Mouse (Mus musculus): ENCODE data around the gene Dok5. TPM values are rescaled to one million over a fixed set of nuclear protein-coding genes. Genes with fewer than 3 reads are reported as not detected.

Gene Dok5
- polyA plus RNA-seq, 1 experiment from 2014 or later, result 11.4 TPM

- Histone ChIP-seq H3K27ac (no peak overlapping the region), H3K9me3 (no peaks in the 10 kb centered on the region), H3K4me3 (no peak overlapping the region), H3K9ac (no peak overlapping the region), H3K4me1 (peaks cover 6% of the 10 kb centered on the region; the same call in 1 of the 2 replicates), H3K27me3 (no peaks in the 10 kb centered on the region), H3K36me3 (no peaks in the 10 kb centered on the region), H3K4me2 (no peak overlapping the region)
- no peak for ATAC-seq (ENCODE audit: insufficient number of reproducible peaks, insufficient read depth, low FRiP score, low TSS enrichment, low read depth)
- 77% methylated on average over 11 of the region's 11 CpGs for WGBS
Measured at GRCm38 (mm10) chr2:170724716-170725115, 6.9 kb upstream of the Dok5 start.

- H3K36me3 ChIP-seq, result no peaks in the 10 kb centered on the region
- no peak overlapping the region for H3K27ac ChIP-seq
- no peak overlapping the region for H3K4me2 ChIP-seq
- H3K4me3 ChIP-seq, result no peak overlapping the region
- no peaks in the 10 kb centered on the region for H3K9me3 ChIP-seq
- no peak overlapping the region for H3K9ac ChIP-seq
- H3K4me1 ChIP-seq, result peaks cover 6% of the 10 kb centered on the region; the same call in 1 of the 2 replicates
- 0 out of 2 replicates have a peak, but pooled peaks cover 2% of the 10 kb centered on the region for H3K27me3 ChIP-seq
- 86% methylated on average over 5 of the region's 5 CpGs for WGBS
- no peak for ATAC-seq (ENCODE audit: insufficient number of reproducible peaks, insufficient read depth, low FRiP score, low TSS enrichment, low read depth)
Measured at GRCm38 (mm10) chr2:170725796-170726195, 5.8 kb upstream of the Dok5 start.

GRCm38 (mm10) chr2:170726996-170727710 is 4.5 kb upstream of the Dok5 start:
- Histone ChIP-seq H3K9me3 (no peaks in the 10 kb centered on the region), H3K36me3 (no peaks in the 10 kb centered on the region), H3K27ac (no peak overlapping the region), H3K27me3 (peaks cover 8% of the 10 kb centered on the region; the same call in 1 of the 2 replicates), H3K4me3 (no peak overlapping the region), H3K4me1 (peaks cover 13% of the 10 kb centered on the region), H3K9ac (no peak overlapping the region), H3K4me2 (no peak overlapping the region)
- ATAC-seq (ENCODE audit: insufficient number of reproducible peaks, insufficient read depth, low FRiP score, low TSS enrichment, low read depth), result no peak
- WGBS, result 40% methylated on average over 6 of the region's 6 CpGs

- no peak overlapping the region for H3K4me2 ChIP-seq
- ATAC-seq (ENCODE audit: insufficient number of reproducible peaks, insufficient read depth, low FRiP score, low TSS enrichment, low read depth), result no peak
- 82% methylated on average over 9 of the region's 9 CpGs for WGBS
- peaks cover 18% of the 10 kb centered on the region for H3K4me1 ChIP-seq
- no peak overlapping the region for H3K9ac ChIP-seq
- H3K4me3 ChIP-seq, result no peak overlapping the region
- no peaks in the 10 kb centered on the region for H3K36me3 ChIP-seq
- no peaks in the 10 kb centered on the region for H3K9me3 ChIP-seq
- no peak overlapping the region for H3K27ac ChIP-seq
- peaks cover 15% of the 10 kb centered on the region; the same call in 1 of the 2 replicates for H3K27me3 ChIP-seq
Measured at GRCm38 (mm10) chr2:170728864-170729263, 2.7 kb upstream of the Dok5 start.

GRCm38 (mm10) chr2:170729661-170730060 is 1.9 kb upstream of the Dok5 start:
- 48% methylated on average over 2 of the region's 2 CpGs for WGBS

GRCm38 (mm10) chr2:170730136-170730535 is 1.5 kb upstream of the Dok5 start:
- no peaks in the 10 kb centered on the region for H3K9me3 ChIP-seq
- H3K9ac ChIP-seq, result no peak overlapping the region
- no peak overlapping the region for H3K4me3 ChIP-seq
- no peak overlapping the region for H3K27ac ChIP-seq
- peaks cover 15% of the 10 kb centered on the region; the same call in 1 of the 2 replicates for H3K27me3 ChIP-seq
- WGBS, result 90% methylated on average over 8 of the region's 8 CpGs
- H3K4me1 ChIP-seq, result peaks cover 12% of the 10 kb centered on the region
- H3K4me2 ChIP-seq, result no peak overlapping the region
- H3K36me3 ChIP-seq, result no peaks in the 10 kb centered on the region
- ATAC-seq (ENCODE audit: insufficient number of reproducible peaks, insufficient read depth, low FRiP score, low TSS enrichment, low read depth), result no peak

More at GRCm38 (mm10) chr2:170729661-170730060, 1.9 kb upstream of the Dok5 start:
- Histone ChIP-seq H3K27ac (no peak overlapping the region), H3K4me1 (peaks cover 12% of the 10 kb centered on the region), H3K36me3 (no peaks in the 10 kb centered on the region), H3K9me3 (no peaks in the 10 kb centered on the region), H3K4me2 (no peak overlapping the region), H3K27me3 (peaks cover 15% of the 10 kb centered on the region; the same call in 1 of the 2 replicates), H3K4me3 (no peak overlapping the region), H3K9ac (no peak overlapping the region)
- no peak for ATAC-seq (ENCODE audit: insufficient number of reproducible peaks, insufficient read depth, low FRiP score, low TSS enrichment, low read depth)

- Histone ChIP-seq H3K9me3 (no peaks in the 10 kb centered on the region), H3K4me1 (peaks cover 12% of the 10 kb centered on the region), H3K4me3 (peak overlapping the region; percentile 59; the same call in 1 of the 2 replicates), H3K4me2 (peak overlapping the region; percentile 92), H3K27ac (no peak overlapping the region), H3K36me3 (no peaks in the 10 kb centered on the region), H3K9ac (no peak overlapping the region), H3K27me3 (peaks cover 15% of the 10 kb centered on the region; the same call in 1 of the 2 replicates)
- no peak for ATAC-seq (ENCODE audit: insufficient number of reproducible peaks, insufficient read depth, low FRiP score, low TSS enrichment, low read depth)
- WGBS, result 61% methylated on average over 13 of the region's 13 CpGs
Measured at GRCm38 (mm10) chr2:170730781-170731180, 826 bp upstream of the Dok5 start.

GRCm38 (mm10) chr2:170731205-170731604 is 402 bp upstream of the Dok5 start:
- peak overlapping the region; percentile 75 for H3K9ac ChIP-seq
- H3K9me3 ChIP-seq, result no peaks in the 10 kb centered on the region
- 16% methylated on average over 6 of the region's 6 CpGs for WGBS
- peaks cover 12% of the 10 kb centered on the region for H3K4me1 ChIP-seq
- H3K27ac ChIP-seq, result no peak overlapping the region; the same call in 1 of the 2 replicates
- peak overlapping the region; percentile 92 for H3K4me2 ChIP-seq
- no peak for ATAC-seq (ENCODE audit: insufficient number of reproducible peaks, insufficient read depth, low FRiP score, low TSS enrichment, low read depth)
- H3K27me3 ChIP-seq, result peaks cover 15% of the 10 kb centered on the region; the same call in 1 of the 2 replicates
- H3K4me3 ChIP-seq, result peak overlapping the region; percentile 59
- H3K36me3 ChIP-seq, result no peaks in the 10 kb centered on the region

GRCm38 (mm10) chr2:170733671-170734070 is 2.1 kb downstream of the Dok5 start:
- Histone ChIP-seq H3K27ac (no peak overlapping the region), H3K36me3 (no peaks in the 10 kb centered on the region), H3K4me2 (no peak overlapping the region), H3K27me3 (peaks cover 15% of the 10 kb centered on the region; the same call in 1 of the 2 replicates), H3K4me1 (peaks cover 12% of the 10 kb centered on the region), H3K9me3 (no peaks in the 10 kb centered on the region), H3K4me3 (no peak overlapping the region), H3K9ac (no peak overlapping the region)
- no peak for ATAC-seq (ENCODE audit: insufficient number of reproducible peaks, insufficient read depth, low FRiP score, low TSS enrichment, low read depth)
- 93% methylated on average over 1 of the region's 1 CpGs for WGBS

GRCm38 (mm10) chr2:170734446-170734845 is 2.8 kb downstream of the Dok5 start:
- no peak overlapping the region for H3K4me3 ChIP-seq
- ATAC-seq (ENCODE audit: insufficient number of reproducible peaks, insufficient read depth, low FRiP score, low TSS enrichment, low read depth), result no peak
- 24% methylated on average over 3 of the region's 3 CpGs for WGBS

GRCm38 (mm10) chr2:170738446-170738845 is 6.8 kb downstream of the Dok5 start:
- WGBS, result 77% methylated on average over 9 of the region's 9 CpGs
- ATAC-seq (ENCODE audit: insufficient number of reproducible peaks, insufficient read depth, low FRiP score, low TSS enrichment, low read depth), result no peak

More at GRCm38 (mm10) chr2:170734446-170734845, 2.8 kb downstream of the Dok5 start:
- Histone ChIP-seq H3K36me3 (no peaks in the 10 kb centered on the region), H3K27me3 (peaks cover 15% of the 10 kb centered on the region; the same call in 1 of the 2 replicates), H3K4me2 (no peak overlapping the region), H3K4me1 (peaks cover 14% of the 10 kb centered on the region), H3K9me3 (no peaks in the 10 kb centered on the region), H3K9ac (no peak overlapping the region), H3K27ac (no peak overlapping the region)

GRCm38 (mm10) chr2:170738891-170739290 is 7.3 kb downstream of the Dok5 start:
- Histone ChIP-seq H3K4me1 (peaks cover 6% of the 10 kb centered on the region; the same call in 1 of the 2 replicates), H3K9ac (no peak overlapping the region), H3K36me3 (no peaks in the 10 kb centered on the region), H3K9me3 (no peaks in the 10 kb centered on the region), H3K27ac (no peak overlapping the region), H3K27me3 (no peaks in the 10 kb centered on the region), H3K4me2 (no peak overlapping the region), H3K4me3 (no peak overlapping the region)
- 83% methylated on average over 9 of the region's 9 CpGs for WGBS
- no peak for ATAC-seq (ENCODE audit: insufficient number of reproducible peaks, insufficient read depth, low FRiP score, low TSS enrichment, low read depth)

More at GRCm38 (mm10) chr2:170738446-170738845, 6.8 kb downstream of the Dok5 start:
- H3K4me1 ChIP-seq, result peaks cover 6% of the 10 kb centered on the region; the same call in 1 of the 2 replicates
- no peak overlapping the region for H3K4me2 ChIP-seq
- no peak overlapping the region for H3K9ac ChIP-seq
- H3K36me3 ChIP-seq, result no peaks in the 10 kb centered on the region
- H3K9me3 ChIP-seq, result no peaks in the 10 kb centered on the region
- H3K27ac ChIP-seq, result no peak overlapping the region
- H3K4me3 ChIP-seq, result no peak overlapping the region
- no peaks in the 10 kb centered on the region for H3K27me3 ChIP-seq

Measured in embryonic facial prominence, embryonic 13.5 days (tissue).